Mouse (Mus musculus) left cerebral cortex, adult 2 months (tissue): ENCODE measurements around the gene Tfap2d. TPM values are rescaled to one million over a fixed set of nuclear protein-coding genes. Genes with fewer than 3 reads are reported as not detected.
A peak's percentile ranks its signal among the peaks of the same experiment; 100 is the strongest.

Source experiments
- DNase-seq, 2 experiments: peaks; one replicate each; pipeline ENCODE4 v3.0.0; 2021 to 2022; ENCODE audit warnings: low spot score in 2 of 2, mixed read lengths in 1 of 2; ENCODE audit errors: extremely low spot score in 1 of 2
- H3K27ac ChIP-seq: fragments of 200-600 bp; 2 replicates; pipeline ENCODE4 v1.8.1; 2022
- H3K4me3 ChIP-seq: fragments of 200-600 bp; 2 replicates; pipeline ENCODE4 v1.8.1; 2022
- CTCF ChIP-seq: fragments of 200-600 bp; IDR thresholded peaks from 2 replicates; pipeline ENCODE4 v1.8.1; 2022; ENCODE audit warnings: antibody characterized with exemption, mild to moderate bottlenecking, moderate library complexity
- intact Hi-C: fragments of 180-260 bp; cut with DNase I; formaldehyde crosslinking; loops from one replicate; pipeline ENCODE4 v1.15.1; 2025
- total RNA-seq, 2 experiments: library from RNA; stranded (reverse); gene quantifications; 2 replicates each; pipeline ENCODE4 v1.2.3; 2021

Gene Tfap2d
- total RNA-seq, 2 experiments from 2014 or later: 1.4 to 2.2 TPM

- Histone ChIP-seq H3K4me3 (no peak overlapping the region), H3K27ac (no peak overlapping the region)
- DNase-seq: no peak
- intact Hi-C loops: loop anchor here (5.0 kb wide), 1 partner anchor 98 kb away; the partner anchor contains the start of gene Tfap2b
- no peak for TF ChIP-seq CTCF
These were observed 6.9 kb downstream of the Tfap2d start for GRCm38 (mm10) chr1:19109711-19110110.

GRCm38 (mm10) chr1:19110211-19110610 is 7.4 kb downstream of the Tfap2d start:
- intact Hi-C loops: loop anchor here (5.0 kb wide), 1 partner anchor 97 kb away; the partner anchor contains the start of gene Tfap2b

GRCm38 (mm10) chr1:19111020-19111419 is 8.2 kb downstream of the Tfap2d start:
- no peak overlapping the region for H3K27ac ChIP-seq
- intact Hi-C loops: loop anchor here (5.0 kb wide), 1 partner anchor 96 kb away; the partner anchor contains the start of gene Tfap2b
- no peak overlapping the region for H3K4me3 ChIP-seq

More at GRCm38 (mm10) chr1:19110211-19110610, 7.4 kb downstream of the Tfap2d start:
- H3K4me3 ChIP-seq: no peak overlapping the region
- H3K27ac ChIP-seq: no peak overlapping the region
- TF ChIP-seq CTCF: no peak
- no peak for DNase-seq

GRCm38 (mm10) chr1:19178742-19179397 is 76.0 kb downstream of the Tfap2d start:
- peak; percentile 67 for TF ChIP-seq CTCF
- H3K27ac ChIP-seq: no peak overlapping the region
- no peak overlapping the region for H3K4me3 ChIP-seq
- intact Hi-C loops: loop anchor here (2.0 kb wide), 1 partner anchor 818 kb away; no protein-coding TSS in a partner anchor
- peak in 1 of 2 experiments; percentile 14 for DNase-seq

More at GRCm38 (mm10) chr1:19111020-19111419, 8.2 kb downstream of the Tfap2d start:
- no peak for DNase-seq
- TF ChIP-seq CTCF: no peak

GRCm38 (mm10) chr1:19205649-19206048 is 102.8 kb downstream of the Tfap2d start:
- H3K27ac ChIP-seq: no peak overlapping the region
- DNase-seq: peak; percentile 33 to 39
- peak; percentile 77 for TF ChIP-seq CTCF
- peak overlapping the region; percentile 4; the same call in 1 of the 2 replicates for H3K4me3 ChIP-seq
- intact Hi-C loops: loop anchor here (1.0 to 10.0 kb wide), 6 partner anchors 93 to 1307 kb away; no protein-coding TSS in a partner anchor

GRCm38 (mm10) chr1:19206194-19206593 is 103.4 kb downstream of the Tfap2d start:
- Histone ChIP-seq H3K27ac (no peak overlapping the region), H3K4me3 (peak overlapping the region; percentile 4; the same call in 1 of the 2 replicates)
- TF ChIP-seq CTCF: peak; percentile 33
- intact Hi-C loops: loop anchor here (5.0 to 10.0 kb wide), 4 partner anchors 94 to 1246 kb away; no protein-coding TSS in a partner anchor
- no peak for DNase-seq

- intact Hi-C loops: loop anchor here (5.0 to 10.0 kb wide), 4 partner anchors 95 to 1245 kb away; no protein-coding TSS in a partner anchor
These were observed 104.8 kb downstream of the Tfap2d start for GRCm38 (mm10) chr1:19207611-19208010.

GRCm38 (mm10) chr1:19208641-19209358 is 106.0 kb downstream of the Tfap2d start, which contains the start of gene Tfap2b:
Gene Tfap2b (plus strand): TSS chr1:19208914.
- no peak for TF ChIP-seq CTCF
- no peak within 1 kb of the TSS for H3K27ac ChIP-seq
- intact Hi-C loops: loop anchor here (5.0 to 10.0 kb wide), 4 partner anchors 96 to 1244 kb away; no protein-coding TSS in a partner anchor
- H3K4me3 ChIP-seq: 0 out of 2 replicates have a peak within 1 kb of the TSS, but pooled peaks have one; percentile 1
- DNase-seq: no peak

More at GRCm38 (mm10) chr1:19207611-19208010, 104.8 kb downstream of the Tfap2d start:
- DNase-seq: no peak
- H3K27ac ChIP-seq: no peak overlapping the region
- TF ChIP-seq CTCF: no peak
- no peak overlapping the region for H3K4me3 ChIP-seq

- no peak for DNase-seq
- no peak for TF ChIP-seq CTCF
- Histone ChIP-seq H3K27ac (no peak overlapping the region), H3K4me3 (no peak overlapping the region)
- intact Hi-C loops: loop anchor here (5.0 to 10.0 kb wide), 4 partner anchors 97 to 1243 kb away; no protein-coding TSS in a partner anchor
These were observed 106.5 kb downstream of the Tfap2d start for GRCm38 (mm10) chr1:19209359-19209745.

- intact Hi-C loops: loop anchor here (5.0 to 10.0 kb wide), 4 partner anchors 97 to 1243 kb away; no protein-coding TSS in a partner anchor
- DNase-seq: no peak
- no peak for TF ChIP-seq CTCF
- 0 out of 2 replicates have a peak overlapping the region, but pooled peaks have one; percentile 1 for H3K4me3 ChIP-seq
- H3K27ac ChIP-seq: no peak overlapping the region
These were observed 107.0 kb downstream of the Tfap2d start for GRCm38 (mm10) chr1:19209776-19210175.

GRCm38 (mm10) chr1:19210215-19211032 is 107.6 kb downstream of the Tfap2d start:
- Histone ChIP-seq H3K4me3 (0 out of 2 replicates have a peak overlapping the region, but pooled peaks have one; percentile 7), H3K27ac (no peak overlapping the region; the same call in 1 of the 2 replicates)
- intact Hi-C loops: no loop called here
- no peak for DNase-seq
- TF ChIP-seq CTCF: no peak
